Mouse (Mus musculus) adipocyte (in vitro differentiated cells): ENCODE measurements at regions not wholly inside any gene's neighbourhood (a gene's known extent, or its start where the extent isn't known, plus 50 kb on each side); places are given as distances from the start of the nearest gene placed in this dataset.
A peak's percentile ranks its signal among the peaks of the same experiment; 100 is the strongest.

Experiments used
- DNase-seq: peaks from one replicate; pipeline ENCODE4 v3.0.0-alpha.2; 2016; ENCODE audit warnings: low spot score

DNA sequence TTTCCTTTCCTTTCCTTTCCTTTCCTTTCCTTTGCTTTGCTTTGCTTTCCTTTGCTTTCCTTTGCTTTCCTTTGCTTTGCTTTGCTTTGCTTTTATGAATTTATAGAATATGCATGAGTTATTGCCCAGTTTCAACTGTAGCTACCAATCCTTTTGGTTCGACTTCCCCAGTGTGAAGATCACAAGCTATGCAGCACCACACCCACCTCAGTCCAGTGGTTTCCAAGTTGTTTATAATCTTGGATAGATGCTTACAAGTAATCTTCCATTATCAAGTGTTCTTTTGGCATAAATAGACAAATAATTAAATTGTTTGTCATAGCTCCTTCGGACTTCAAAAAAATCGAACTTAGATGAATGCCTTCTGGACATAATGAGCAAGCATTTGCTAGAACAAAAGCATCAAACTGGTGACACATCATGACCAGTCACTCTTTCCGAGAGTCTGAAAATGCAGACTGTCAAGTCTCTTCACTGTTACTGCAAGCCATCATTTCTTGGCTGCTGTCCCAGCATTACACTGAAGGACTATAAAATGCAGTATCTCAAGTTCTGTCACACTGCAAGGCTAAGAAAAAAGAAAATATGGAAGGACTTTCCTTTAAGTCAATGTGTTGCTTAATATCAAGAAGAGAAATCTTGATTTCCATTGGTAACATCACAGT lies 1169.1 kb downstream of the Zfp704 start:
- DNase-seq, result peak; percentile 65
